Mouse (Mus musculus): ENCODE measurements around the gene Prmt2.

DNA sequence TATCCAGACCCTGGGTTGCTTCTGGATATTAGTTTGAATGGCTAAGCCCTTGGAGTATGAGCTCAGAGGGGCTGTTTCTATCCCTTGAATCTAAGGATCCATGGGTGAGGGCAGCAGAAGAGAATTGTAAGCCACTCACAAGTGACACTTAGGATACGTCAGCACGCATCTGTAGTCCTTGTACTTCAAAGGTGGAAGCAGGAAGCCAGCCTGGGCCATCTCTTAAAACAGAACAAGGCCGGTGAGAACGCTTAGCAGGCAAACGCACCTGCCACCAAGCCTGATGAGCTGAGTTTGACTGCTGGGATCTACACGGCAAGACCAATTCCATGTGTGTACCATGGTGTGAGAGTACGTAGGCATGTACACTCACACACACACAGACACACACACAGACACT is 19.6 kb upstream of the Prmt2 start:
- TF ChIP-seq CTCF (IDR thresholded peaks at IDR 0.05; ENCODE audit: low read depth) (no peak), EP300 (optimal IDR thresholded peaks at IDR 0.05) (no peak)

All from stomach, postnatal 0 days (tissue).